Mouse (Mus musculus) induced T-regulatory cell, adult 2 months (primary cell): Measurements from ENCODE around the gene Aldh1l2.
A peak's percentile ranks its signal among the peaks of the same experiment; 100 is the strongest.
"Not testable (repeated sequence)": the region's sequence is repeated elsewhere in the genome, so short reads cannot be mapped to it uniquely, and the experiment has no call there.

Experiments used
- DNase-seq: peaks from one replicate; pipeline ENCODE4 v3.0.0-alpha.2; 2012; ENCODE audit warnings: low read depth

The Aldh1l2 gene

DNA sequence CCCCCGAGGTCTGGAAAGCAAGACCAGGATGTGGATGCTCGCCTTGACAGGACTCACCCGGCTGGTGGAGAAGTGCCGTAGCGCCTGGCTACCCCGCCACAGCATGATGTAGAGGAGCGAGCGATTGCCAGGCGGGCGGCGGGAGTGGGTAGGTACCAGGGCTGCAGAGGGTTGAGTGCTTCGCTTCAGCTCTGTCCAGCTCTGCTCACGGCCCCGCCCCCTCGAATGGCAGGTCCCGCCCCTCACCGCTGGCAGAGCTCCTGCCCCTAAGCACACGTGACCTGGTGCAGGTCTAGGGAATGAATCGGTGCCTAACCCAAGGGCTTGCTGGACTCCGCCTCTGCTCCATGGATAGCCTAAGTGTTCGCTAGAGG, at the start of gene Aldh1l2:
Gene Aldh1l2 (minus strand): TSS at position 231 of the 374 bp plus-strand sequence.
- peak; percentile 69 for DNase-seq

GRCm38 (mm10) chr10:83565449-83566441, 31.8 kb upstream of the Aldh1l2 start:
- DNase-seq = peak; percentile 8

DNA sequence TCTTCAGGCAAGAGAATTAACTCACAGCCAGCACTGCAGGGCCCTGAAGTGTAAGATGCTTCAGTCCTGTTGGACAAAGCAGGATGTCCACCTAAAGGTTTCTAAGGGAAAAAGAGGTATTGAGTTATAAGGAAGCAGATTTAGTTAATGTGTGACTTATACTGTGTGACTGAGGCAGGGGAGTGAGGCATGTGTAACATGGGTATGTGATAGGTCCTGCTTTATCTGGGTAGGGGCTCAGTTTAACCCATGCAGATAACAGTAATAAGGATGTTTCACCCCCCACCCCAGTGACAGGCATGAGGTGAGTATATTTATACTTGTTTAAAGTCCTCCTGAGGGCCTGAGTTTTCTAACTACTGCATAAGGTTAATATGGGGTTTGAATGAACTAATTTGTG, 29.1 kb upstream of the Aldh1l2 start:
- DNase-seq = no peak

GRCm38 (mm10) chr10:83545341-83545740, 11.4 kb upstream of the Aldh1l2 start:
- peak; percentile 29 for DNase-seq

- DNase-seq = peak; percentile 71
Measured at GRCm38 (mm10) chr10:83544103-83544479, 10.2 kb upstream of the Aldh1l2 start.

GRCm38 (mm10) chr10:83543439-83544102, 9.6 kb upstream of the Aldh1l2 start, which contains the start of gene Washc4:
Gene Washc4 (plus strand): TSS chr10:83543752.
- DNase-seq = peak; percentile 90

DNA sequence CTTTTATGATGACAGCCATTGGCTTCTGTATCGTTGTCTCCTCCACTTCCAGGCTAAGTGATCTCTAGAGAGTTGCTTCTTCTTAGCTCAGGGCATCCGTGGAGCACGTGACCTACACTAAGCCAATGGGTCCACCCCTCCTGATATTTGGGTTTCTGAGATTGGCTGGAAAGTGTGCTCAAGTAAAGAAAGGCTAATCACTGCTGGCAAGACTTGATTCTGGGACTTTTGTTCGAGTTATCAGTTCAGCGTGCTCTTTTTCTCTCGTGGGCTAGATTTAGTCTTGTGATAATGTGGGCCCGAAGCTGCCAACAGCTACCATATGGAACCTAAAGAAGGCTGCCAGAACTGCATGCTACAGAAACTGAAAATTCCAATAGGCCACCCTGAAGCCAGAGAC, 8.3 kb upstream of the Aldh1l2 start:
- no peak for DNase-seq

GRCm38 (mm10) chr10:83540092-83540491, 6.2 kb upstream of the Aldh1l2 start:
- DNase-seq = no peak

GRCm38 (mm10) chr10:83539311-83539980, 5.5 kb upstream of the Aldh1l2 start:
- DNase-seq = no peak

DNA sequence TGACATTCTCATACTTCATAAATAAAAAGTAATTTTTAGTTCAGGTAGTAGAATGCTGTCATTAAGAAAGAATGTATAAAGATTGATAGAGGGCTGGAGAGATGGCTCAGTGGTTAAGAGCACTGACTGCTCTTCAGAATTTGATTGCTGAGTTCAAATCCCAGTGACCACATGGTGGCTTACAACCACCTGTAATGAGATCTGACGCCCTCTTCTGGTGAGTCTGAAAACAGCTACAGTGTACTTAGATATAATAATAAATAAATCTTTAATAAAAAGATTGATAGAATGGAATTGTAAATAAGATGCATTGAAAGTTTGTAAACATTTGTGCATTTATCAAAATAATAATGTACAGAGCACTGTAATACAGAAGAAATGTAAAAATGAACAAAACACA, 2.5 kb upstream of the Aldh1l2 start:
- peak; percentile 25 for DNase-seq

DNA sequence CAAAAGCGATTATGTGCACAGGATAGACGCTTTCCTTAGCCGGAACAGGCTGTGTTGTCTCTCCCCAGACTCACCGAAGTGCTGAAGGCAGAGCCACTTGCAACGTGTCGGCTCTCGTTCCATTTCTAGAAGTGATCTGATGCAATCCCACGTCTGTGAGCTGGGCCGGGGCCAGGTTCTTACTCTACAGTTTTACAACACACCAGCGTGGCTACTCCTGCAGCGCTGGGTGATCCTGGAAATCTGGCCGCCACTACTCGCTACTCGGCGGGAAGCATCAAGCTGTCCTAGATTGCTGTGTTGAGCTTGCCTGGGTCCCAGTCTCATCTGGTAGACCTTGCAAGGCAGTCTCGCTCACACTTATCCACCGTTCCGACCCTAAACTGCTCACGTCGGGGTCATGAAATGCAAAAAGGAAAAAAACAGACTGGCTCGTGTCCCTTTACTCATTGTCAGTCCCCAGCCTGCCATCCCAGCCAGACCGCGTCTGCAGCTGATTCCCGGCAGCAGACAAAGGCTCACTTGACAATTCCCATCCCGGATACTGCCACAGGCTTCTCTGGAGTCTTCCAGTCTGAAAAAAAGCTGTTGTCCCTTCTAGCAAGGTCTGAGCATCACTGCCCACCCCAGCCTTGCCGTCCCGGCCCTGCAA, 556 bp downstream of the Aldh1l2 start:
- peak; percentile 14 for DNase-seq

GRCm38 (mm10) chr10:83530384-83530967, 3.5 kb downstream of the Aldh1l2 start:
- no peak for DNase-seq

DNA sequence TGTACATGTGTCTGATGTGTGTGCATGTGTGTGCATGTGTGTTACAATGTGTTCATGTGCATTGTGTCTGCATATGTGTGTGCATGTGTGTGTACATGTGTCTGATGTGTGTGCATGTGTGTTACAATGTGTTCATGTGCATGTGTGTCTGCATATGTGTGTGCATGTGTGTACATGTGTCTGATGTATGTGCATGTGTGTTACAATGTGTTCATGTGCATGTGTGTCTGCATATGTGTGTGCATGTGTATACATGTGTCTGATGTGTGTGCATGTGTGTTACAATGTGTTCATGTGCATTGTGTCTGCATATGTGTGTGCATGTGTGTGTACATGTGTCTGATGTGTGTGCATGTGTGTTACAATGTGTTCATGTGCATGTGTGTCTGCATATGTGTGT, 9.7 kb downstream of the Aldh1l2 start:
- DNase-seq = not testable (repeated sequence)

GRCm38 (mm10) chr10:83520990-83521389, 12.9 kb downstream of the Aldh1l2 start:
- peak; percentile 32 for DNase-seq

GRCm38 (mm10) chr10:83513736-83514135, 20.2 kb downstream of the Aldh1l2 start:
- no peak for DNase-seq

GRCm38 (mm10) chr10:83511304-83511703, 22.6 kb downstream of the Aldh1l2 start:
- no peak for DNase-seq

DNA sequence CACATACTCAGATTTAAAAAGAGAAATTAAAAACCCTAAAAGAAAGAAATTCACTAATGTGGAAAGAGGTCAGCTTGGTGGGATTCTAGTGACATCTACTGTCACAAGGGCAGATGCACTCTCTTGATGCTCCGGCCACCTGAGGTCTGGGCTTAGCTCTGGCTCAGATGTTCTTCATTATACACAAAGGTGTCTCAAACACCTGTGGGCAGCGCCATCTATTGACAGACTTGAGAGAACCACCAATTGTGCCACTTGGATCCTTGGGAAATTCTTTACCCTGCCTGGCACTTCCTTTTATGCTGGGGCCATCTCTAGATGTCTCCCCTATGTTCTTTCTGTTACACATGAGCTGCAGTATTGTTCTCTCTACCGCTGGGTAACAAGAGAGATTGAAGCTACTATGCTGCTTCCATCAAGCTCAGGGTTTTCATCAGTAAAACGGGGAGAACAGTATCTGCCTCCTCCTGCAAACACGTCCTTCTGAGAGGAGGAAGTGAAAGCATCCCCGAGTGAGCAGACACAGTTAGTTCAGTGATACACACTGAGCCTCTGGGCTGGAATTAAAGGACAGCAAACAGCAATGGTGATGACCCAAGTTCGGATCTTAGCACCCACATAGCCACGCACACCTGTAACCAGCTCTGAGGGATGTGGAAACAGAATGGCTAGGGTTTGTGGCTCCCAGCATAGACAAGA, 24.8 kb downstream of the Aldh1l2 start:
- DNase-seq = peak; percentile 57

DNA sequence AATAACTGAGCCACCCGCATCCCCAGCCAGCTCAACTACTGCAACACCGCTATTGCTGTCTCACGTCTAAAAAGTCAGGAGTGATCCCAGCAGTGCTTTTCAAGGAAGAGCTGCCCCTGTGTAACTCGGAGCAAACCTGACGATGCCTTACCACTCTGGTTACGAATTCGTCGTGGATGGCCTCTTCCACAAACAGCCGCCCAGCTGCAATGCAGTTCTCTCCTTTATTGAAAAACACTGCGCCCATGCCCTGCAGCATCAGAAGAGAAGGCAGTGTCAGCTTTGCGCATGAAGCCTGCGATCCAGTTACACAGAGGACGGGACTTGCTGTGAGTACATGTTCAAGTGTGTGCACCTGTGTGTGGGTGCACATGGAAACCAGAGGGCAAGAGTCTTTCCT, 36.6 kb downstream of the Aldh1l2 start:
- no peak for DNase-seq

GRCm38 (mm10) chr10:83490506-83490905, 43.4 kb downstream of the Aldh1l2 start:
- no peak for DNase-seq

DNA sequence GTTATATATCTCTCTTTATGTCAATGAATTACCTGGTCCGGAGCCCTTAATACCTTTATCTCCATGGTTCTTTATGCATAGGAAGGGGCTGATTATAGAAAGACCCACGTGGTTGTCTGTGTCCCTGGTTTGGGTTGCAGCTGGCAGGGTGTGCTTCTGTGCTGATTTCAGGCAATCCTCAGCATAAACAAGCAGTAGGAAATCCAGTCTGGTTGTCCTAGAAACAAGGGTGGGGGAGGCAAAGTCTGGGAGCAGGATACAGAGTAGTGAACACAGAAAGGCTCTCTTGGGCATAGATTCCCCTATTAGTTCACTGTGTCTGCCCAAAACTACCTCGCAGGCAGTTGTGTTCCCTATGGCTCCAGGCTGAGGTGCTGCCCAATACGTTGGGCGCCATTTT, 56.7 kb downstream of the Aldh1l2 start:
- no peak for DNase-seq

DNA sequence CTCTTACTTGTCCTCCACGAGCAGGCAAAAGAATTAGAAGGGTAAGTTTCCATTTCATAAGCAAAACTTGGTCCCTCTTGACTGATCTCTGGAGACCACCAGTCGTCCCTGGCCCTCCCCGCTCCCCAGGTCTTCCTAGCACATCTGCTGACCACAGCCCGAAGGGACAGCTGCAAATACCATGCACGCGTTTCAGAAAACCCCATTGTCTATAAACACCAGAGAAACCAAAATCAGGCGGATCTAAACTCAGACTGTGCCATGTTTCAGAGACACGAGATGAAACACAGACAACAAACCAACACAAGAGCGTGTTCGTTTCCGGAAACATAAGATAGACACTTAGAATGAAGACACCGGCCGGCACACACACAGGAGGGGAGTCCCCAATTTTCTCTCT, 58.7 kb downstream of the Aldh1l2 start:
- DNase-seq = no peak
